Mouse (Mus musculus) ovary, postnatal 36 days (tissue): ENCODE measurements at regions not wholly inside any gene's neighbourhood (a gene's known extent, or its start where the extent isn't known, plus 50 kb on each side); places are given as distances from the start of the nearest gene placed in this dataset.

Experiments used
- DNase-seq: peaks from one replicate; pipeline ENCODE4 v3.0.0; 2022; ENCODE audit warnings: low spot score, mixed read lengths

DNA sequence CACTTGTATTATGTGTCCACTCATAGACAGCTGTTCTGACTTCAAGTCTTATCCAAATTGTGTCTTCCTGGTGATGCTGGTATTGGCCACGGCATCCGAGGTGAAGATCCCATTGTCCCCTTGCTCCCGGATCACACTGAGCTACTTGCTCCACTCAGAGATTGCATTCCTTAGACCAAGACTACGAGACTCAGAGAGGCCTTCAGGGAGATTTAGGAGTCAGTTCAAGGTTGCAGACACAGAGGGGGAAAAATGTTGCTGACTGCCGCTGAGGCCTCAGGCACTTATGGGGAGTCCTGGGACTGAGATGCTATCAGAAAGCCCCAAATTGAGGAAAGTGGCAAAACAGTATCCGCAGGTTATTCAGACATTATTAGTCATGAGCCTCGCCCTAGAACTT, 183.9 kb downstream of the Ly86 start:
- DNase-seq, result no peak

GRCm38 (mm10) chr13:37531512-37532183, 186.6 kb downstream of the Ly86 start:
- no peak for DNase-seq

DNA sequence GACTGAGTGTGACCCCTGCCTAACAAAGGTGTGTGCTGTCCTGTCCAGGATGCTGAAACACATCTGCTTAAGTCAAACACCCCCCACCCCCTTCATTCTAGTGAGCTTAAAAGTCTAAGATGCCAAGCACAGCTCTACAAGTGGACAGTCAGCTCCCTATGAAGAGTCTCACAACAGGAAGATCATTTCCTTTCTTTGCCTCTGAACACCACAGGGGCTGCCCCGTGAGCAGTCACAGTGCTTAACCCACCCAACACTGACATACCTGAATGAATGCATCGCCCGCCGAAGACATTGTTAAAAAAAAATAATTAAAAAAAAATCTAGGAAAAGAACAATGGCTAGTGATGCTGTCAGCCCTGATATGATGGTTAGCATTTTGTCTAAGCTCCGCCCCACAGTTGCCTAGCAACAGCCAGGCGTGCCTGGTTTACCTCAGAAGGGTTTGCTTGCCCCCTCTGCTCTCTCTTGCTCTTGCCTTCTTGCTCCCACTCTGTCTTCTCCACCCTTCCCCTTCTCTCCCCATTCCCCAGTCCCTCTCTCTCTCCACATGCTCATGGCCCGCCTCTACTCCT, 187.7 kb downstream of the Ly86 start:
- no peak for DNase-seq

DNA sequence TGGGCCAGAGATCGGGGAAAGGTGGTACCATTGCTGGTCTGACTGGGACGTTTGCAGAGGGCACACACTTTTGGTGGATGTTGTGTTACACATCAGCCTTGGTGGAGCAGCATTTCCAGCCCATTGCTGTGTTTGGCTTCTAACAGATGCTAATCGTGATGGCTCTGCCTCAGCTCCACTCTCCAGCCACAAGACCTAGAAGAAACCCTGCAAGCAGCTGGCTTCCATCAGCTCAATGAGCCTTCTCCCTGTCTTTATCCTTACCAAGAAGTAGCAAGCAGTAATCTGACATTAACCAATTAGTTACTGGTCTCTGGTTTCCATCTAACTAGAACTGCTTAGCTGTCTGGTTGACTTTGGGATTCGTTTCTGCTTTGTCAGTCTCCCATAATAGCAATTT, 188.8 kb downstream of the Ly86 start:
- no peak for DNase-seq

- DNase-seq, result no peak
These were observed 192.3 kb downstream of the Ly86 start for GRCm38 (mm10) chr13:37537330-37537729.

GRCm38 (mm10) chr13:37537793-37538192, 192.8 kb downstream of the Ly86 start:
- no peak for DNase-seq

DNA sequence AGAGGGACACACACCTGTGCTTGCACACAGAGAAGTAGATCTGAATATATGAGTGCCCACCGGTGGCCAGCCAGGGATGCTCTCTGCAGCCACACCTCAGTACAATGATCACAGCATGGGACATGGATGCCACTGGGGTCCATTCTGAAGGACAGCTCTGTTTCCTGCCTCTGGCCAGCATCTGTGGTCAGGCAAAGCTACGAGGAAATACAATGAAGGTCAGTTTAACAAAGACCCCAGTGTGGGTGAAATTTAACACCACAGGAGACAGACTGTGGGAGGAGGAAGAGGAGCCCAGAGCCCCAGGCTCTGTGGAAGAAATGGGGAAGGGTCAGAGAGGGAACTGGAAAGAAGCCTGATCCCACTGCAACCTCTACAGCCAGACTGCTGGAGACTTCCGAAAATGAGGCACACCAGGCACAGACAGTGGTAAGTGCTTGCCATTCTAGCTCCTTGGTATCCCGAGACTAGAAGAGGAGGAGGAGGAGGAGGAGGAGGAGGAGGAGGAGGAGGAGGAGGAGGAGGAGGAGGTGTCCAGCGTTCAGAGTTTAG, 196.0 kb downstream of the Ly86 start:
- DNase-seq, result no peak

DNA sequence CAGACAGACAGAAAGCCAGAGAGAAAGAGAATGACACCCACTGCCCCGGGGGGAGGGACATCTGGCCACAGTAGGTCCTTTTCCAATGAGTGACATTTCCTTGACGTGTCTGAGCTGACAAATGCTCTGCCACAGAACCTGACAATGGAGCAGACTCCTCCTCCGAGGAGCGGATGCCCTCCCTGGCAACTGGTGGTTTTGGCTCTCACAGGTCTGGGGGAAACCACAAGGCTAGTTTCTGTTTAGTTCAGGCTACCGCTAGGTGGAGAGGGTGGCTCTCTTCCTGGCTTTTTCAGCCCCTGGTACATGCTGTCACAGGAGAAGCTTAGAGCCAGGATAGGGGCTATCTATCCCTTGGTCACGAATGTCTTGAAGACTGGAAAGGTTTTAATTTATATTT, 196.7 kb downstream of the Ly86 start:
- peak; percentile 61 for DNase-seq

- DNase-seq, result peak; percentile 38
These were observed 197.8 kb downstream of the Ly86 start for GRCm38 (mm10) chr13:37542744-37543196.

GRCm38 (mm10) chr13:37543788-37544187, 198.8 kb downstream of the Ly86 start:
- DNase-seq, result no peak

DNA sequence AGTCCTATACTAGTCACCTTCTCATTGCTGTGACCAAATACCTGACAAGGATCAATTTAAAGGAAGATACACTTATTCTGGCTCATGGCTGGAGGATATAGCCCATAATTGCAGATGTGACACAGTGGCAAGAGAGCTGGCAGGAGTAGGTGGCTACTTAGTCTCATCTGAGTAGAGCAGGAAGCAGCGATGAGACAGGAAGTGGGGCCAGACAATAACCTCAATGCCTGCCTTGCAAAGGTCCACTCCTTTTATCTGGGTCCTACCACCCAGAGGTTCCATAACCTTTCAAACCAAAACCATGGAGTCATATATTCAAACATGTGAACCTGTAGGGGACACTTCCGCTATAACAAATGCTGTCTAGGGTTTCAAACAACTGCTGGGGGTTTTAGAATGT, 199.7 kb downstream of the Ly86 start:
- no peak for DNase-seq

GRCm38 (mm10) chr13:37546556-37546955, 201.5 kb downstream of the Ly86 start:
- no peak for DNase-seq

- DNase-seq, result no peak
These were observed 205.6 kb downstream of the Ly86 start for GRCm38 (mm10) chr13:37550584-37550983.

DNA sequence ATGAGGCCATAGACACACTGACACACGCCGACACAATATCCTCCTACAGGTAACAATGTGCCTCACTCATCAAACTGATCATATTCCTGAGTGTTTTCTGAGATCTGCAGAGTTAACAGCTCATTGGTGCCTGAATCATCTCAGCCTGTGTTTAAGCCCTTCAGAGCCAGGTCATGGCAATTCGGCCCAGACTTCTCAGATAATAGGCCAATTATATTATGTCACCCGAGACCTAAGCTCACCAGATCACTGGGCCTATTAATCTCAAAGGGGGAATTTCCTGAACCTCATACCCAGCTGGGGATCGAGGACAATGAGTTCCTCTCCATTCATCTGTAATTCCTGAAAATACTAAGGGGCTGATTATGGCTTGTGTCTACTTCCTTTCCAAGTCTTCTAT, 208.4 kb downstream of the Ly86 start:
- no peak for DNase-seq

GRCm38 (mm10) chr13:37557183-37557582, 212.2 kb downstream of the Ly86 start:
- DNase-seq, result no peak

GRCm38 (mm10) chr13:37557766-37558165, 212.8 kb downstream of the Ly86 start:
- DNase-seq, result no peak

GRCm38 (mm10) chr13:37559056-37559455, 214.0 kb downstream of the Ly86 start:
- no peak for DNase-seq

DNA sequence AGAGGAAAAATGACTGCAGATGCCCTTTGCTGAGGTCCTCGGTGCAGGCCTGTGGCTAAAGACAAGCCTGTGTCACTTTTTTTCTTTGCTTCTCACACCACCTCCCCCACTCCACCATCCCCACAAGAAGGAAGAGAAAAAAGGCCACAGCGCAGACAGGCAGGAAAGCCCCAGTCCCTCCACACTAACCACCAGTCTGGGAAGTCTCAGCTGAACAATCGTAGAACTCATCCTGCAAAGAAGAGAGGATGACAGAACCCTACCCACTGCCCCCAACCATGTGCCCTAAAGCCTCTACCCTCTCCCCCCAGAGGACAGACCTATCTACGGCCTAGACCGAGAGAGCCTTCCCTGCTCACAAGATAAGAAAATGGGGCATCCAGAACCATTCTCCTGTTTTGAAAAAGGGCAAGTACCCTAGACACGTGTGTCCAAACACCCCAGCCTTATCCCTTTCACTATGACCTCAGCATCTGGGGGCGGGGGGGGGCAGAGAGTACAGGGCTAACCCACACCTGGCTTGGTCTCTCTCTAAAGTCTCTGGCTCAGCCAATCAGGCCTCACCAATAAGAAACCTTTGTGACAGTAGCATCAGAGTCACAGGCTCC, 214.8 kb downstream of the Ly86 start:
- DNase-seq, result no peak

GRCm38 (mm10) chr13:37560387-37560786, 215.4 kb downstream of the Ly86 start:
- no peak for DNase-seq

DNA sequence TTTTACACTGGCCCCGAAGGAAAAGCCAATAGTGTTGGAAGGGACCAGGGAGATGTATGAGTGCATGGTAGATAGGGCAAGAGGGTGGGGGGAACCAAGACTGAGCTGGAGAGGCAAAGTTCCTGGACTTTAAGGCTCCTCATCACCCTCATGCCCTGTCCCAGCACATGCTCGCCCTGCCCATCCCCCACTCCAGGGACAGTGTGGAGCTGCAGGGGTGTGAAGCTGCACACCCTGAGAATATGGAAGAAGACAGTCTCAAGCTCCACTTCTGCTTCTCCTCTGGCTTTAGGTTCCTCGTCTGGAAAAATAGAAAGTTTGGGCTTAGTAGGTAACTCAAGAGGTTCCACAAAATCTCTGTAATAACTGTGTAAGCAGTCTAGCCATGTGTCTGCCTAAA, 215.8 kb downstream of the Ly86 start:
- DNase-seq, result no peak

- no peak for DNase-seq
These were observed 216.4 kb downstream of the Ly86 start for GRCm38 (mm10) chr13:37561437-37561836.

DNA sequence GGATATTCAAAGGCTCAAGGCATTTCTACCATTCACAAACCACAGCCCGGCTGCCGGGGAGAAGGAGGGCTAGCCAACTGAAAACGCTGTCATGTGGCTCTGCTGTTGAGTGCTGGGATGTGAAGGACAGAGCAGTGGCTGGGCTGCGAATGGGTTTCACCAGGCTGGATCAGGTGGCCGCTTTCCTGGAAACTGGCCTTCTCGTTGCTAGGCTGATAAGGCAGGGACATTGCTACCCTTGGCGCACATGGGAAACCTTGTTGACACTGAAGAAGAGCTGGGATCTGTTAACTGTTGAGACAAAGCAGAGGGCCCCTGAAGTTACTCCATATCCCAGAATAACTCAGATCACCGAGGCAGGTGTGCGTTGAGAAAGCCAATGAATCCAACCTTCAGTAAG, 216.1 kb upstream of the Rreb1 start:
- DNase-seq, result peak; percentile 57

GRCm38 (mm10) chr13:37562652-37563051, 215.5 kb upstream of the Rreb1 start:
- DNase-seq, result peak; percentile 59
